Mouse (Mus musculus): ENCODE data around the gene 1700024G13Rik.

1700024G13Rik gene

GRCm38 (mm10) chr14:32327366-32327765, 60.8 kb downstream of the 1700024G13Rik start:
- peak; percentile 4 for DNase-seq
